Mouse (Mus musculus): ENCODE measurements at regions not wholly inside any gene's neighbourhood (a gene's known extent, or its start where the extent isn't known, plus 50 kb on each side); places are given as distances from the start of the nearest gene placed in this dataset.
A peak's percentile ranks its signal among the peaks of the same experiment; 100 is the strongest.

DNA sequence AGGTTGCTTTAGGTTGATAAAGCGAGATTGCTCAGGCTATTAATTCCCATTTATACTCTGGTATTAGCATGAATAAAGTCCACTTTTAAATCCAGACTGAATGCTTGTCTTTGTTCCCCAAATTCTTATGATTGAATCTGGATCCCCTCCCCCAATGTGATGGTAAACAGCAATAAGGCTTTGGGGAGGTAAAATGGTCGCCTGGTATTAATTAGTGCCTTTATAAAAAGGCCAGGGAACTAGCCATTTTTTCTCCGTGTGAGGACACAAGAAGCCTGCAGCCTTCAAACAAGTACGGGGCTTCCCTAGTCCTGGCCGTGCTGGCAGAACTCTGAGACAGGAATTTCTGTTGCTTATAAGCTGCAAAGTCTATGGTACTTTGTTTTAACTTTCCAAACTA, 81.1 kb upstream of the Igfbp7 start:
- H3K36me3 ChIP-seq, result no peaks in the 10 kb centered on the region
- no peak for DNase-seq (ENCODE audit: low spot score)
- peaks cover 18% of the 10 kb centered on the region for H3K4me1 ChIP-seq
- H3K4me3 ChIP-seq, result no peak overlapping the region
- H3K27me3 ChIP-seq (ENCODE audit: low read depth, poor library complexity, severe bottlenecking), result peaks cover 13% of the 10 kb centered on the region; the same call in 1 of the 2 replicates
- 82% methylated on average over 5 of the region's 5 CpGs for WGBS
- no peaks in the 10 kb centered on the region for H3K9me3 ChIP-seq (replicated peaks)
- no peak overlapping the region for H3K27ac ChIP-seq (replicated peaks)

DNA sequence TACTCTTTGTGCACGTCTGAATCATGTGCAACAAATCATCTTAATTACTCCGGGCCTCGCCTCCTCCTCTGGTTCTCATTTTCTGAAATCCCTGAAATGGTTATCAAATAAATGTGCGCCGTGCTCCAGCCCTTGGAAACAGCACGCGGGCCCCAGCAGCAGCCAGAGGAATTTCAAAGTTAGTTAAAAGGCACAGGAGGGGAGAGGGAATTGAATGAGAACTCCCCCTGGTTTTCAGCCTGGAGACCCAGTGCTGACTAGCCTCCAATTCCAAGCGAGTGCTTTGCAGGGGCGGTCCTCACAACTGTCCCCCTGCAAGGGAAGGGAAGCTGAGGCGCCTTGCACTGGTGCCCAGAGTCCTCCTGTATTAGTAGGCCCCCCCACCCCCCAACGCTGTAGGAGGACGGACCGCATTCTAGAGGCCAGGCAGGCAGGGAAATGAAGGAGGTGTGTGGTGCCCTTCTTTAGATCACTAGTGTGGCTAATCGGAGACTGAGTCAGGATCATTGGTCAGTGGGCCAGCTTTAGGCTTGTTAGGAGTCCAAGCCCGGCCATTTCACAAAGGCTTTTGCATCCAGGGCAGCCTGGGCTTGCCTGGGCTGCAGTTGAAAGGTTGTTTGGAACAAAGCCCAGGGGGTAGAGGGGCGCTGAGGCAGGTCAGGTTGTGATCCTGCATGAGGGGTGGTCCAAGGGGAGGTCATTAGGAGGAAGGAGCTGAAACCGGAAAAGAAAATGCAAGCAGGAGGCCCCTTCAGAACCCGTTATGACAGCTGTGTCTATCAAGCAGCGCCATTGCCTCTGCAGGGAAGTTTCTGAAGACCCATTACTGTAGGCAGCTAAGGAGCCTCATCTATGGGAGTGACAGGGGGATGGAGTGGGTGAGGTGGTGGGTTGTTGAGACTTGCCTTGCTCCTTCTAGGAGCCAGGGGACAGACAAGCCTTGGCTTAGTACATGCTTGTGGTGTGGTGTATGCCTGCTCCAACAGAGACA, 80.3 kb upstream of the Igfbp7 start:
- 14% methylated on average over 19 of the region's 19 CpGs for WGBS
- H3K36me3 ChIP-seq, result no peaks in the 10 kb centered on the region
- no peaks in the 10 kb centered on the region for H3K9me3 ChIP-seq (replicated peaks)
- peak overlapping the region; percentile 79 for H3K27ac ChIP-seq (replicated peaks)
- peaks cover 18% of the 10 kb centered on the region for H3K4me1 ChIP-seq
- DNase-seq (ENCODE audit: low spot score), result peak; percentile 48
- peaks cover 13% of the 10 kb centered on the region; the same call in 1 of the 2 replicates for H3K27me3 ChIP-seq (ENCODE audit: low read depth, poor library complexity, severe bottlenecking)
- peak overlapping the region; percentile 36 for H3K4me3 ChIP-seq

DNA sequence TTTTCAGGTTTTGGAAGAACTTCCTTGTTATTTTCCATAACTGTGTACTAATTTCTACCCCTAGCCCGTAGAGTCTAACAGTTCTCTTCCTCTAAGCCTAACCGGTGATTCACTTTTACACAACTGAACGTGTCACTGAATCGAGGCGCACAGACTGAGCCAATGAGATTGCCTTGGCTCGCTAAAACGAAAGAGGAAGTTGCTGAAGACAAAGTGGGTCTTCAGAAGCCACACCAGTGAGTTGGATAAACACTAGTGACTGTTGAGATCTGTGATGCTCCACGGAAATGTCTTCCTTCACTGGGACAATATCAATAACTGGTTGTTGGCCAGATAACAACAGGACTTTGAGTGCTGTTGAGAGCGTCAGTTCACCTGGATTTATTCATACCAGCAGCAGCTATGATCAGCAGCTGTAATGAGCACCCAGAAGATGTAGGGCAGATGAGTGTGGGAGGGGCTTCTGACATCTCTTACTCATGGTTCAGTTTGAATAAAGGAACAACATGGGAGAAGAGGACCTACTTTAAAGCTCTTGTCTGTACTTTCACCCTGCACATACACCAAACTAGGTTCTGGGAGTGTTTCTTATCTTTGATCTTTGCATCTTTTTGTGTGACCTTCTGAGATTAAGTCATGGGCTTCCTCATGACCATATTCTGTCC, 75.3 kb upstream of the Igfbp7 start:
- Histone ChIP-seq H3K27ac (replicated peaks) (no peak overlapping the region), H3K4me1 (peaks cover 10% of the 10 kb centered on the region), H3K9me3 (replicated peaks) (no peaks in the 10 kb centered on the region), H3K36me3 (no peaks in the 10 kb centered on the region), H3K27me3 (ENCODE audit: low read depth, poor library complexity, severe bottlenecking) (peaks cover 13% of the 10 kb centered on the region; the same call in 1 of the 2 replicates), H3K4me3 (no peak overlapping the region)
- WGBS, result 93% methylated on average over 9 of the region's 9 CpGs
- no peak for DNase-seq (ENCODE audit: low spot score)

DNA sequence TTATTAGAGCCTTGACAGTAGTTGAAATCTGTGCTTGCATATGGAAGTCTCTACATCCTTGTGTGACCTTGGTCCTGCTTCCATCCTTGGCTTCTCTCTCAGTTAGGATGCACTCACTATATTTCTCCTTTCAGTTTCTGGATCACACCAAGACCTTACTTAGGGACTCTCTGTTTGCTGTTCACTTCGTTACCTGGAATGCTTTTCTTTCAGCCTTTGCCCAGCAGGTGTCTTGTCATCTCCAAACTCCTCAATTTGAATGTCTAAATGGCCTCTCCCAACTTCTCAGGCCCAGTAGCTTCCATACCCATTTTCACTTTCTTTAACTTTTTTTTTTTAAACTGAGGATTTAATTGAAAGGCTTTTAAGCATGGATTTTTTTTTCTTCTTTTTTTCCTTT, 74.0 kb upstream of the Igfbp7 start:
- 42% methylated on average over 1 of the region's 1 CpGs for WGBS
- H3K4me3 ChIP-seq, result no peak overlapping the region
- no peak overlapping the region for H3K27ac ChIP-seq (replicated peaks)
- H3K4me1 ChIP-seq, result no peaks in the 10 kb centered on the region
- no peaks in the 10 kb centered on the region for H3K9me3 ChIP-seq (replicated peaks)
- no peaks in the 10 kb centered on the region for H3K36me3 ChIP-seq
- 0 out of 2 replicates have a peak, but pooled peaks cover 10% of the 10 kb centered on the region for H3K27me3 ChIP-seq (ENCODE audit: low read depth, poor library complexity, severe bottlenecking)
- no peak for DNase-seq (ENCODE audit: low spot score)

DNA sequence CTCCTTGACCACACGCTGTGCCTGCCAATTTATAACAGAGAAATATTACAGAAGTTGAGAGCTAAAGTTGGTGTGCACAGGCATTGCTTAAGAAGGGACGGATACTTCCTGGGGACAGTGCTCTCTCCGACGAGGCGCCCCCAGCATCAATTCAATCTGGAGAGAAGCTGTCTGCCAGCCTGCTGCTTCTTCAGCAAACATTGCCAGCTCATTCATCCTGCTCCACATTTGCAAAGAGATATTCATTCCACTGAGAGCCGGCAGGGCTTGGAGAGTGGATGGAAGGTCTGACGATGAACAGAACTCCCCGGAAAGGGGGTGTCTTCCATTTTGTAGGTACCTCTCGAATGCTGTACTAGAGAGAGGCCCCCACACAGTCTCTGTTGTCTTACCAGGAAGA, 70.0 kb upstream of the Igfbp7 start:
- Histone ChIP-seq H3K27me3 (ENCODE audit: low read depth, poor library complexity, severe bottlenecking) (no peaks in the 10 kb centered on the region), H3K4me1 (no peaks in the 10 kb centered on the region), H3K4me3 (no peak overlapping the region), H3K9me3 (replicated peaks) (no peaks in the 10 kb centered on the region), H3K27ac (replicated peaks) (no peak overlapping the region), H3K36me3 (no peaks in the 10 kb centered on the region)
- WGBS, result 84% methylated on average over 9 of the region's 9 CpGs
- DNase-seq (ENCODE audit: low spot score), result no peak

DNA sequence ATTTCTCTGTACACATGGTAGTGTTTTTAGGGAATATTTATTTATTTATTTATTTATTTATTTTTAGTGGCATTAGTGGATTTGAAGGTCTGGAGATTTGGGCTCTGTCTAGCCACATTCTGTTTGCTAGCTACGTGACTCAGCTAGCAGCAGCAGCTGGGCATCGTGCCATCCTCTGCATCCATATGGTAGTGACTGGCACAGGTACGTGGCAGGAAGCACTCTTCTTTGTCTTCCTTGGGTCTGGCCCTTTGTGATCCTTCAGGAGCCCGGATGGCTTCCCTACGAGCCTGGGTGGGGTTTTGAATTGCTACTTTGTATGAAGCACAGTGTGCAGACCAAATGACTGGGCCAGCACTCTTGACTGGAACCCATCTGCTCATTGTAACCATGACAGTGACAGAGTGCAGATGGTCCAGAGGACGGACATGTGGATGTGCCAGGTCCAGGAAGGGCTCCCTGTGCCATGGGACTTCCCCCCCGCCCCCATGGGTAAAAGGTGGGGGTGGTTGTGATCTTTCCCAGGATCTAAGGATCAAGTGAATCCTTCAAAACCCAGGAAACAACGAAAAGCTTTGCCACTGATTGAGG, 66.2 kb upstream of the Igfbp7 start:
- WGBS, result 89% methylated on average over 8 of the region's 8 CpGs
- no peaks in the 10 kb centered on the region for H3K4me1 ChIP-seq
- H3K9me3 ChIP-seq (replicated peaks), result no peaks in the 10 kb centered on the region
- no peaks in the 10 kb centered on the region for H3K36me3 ChIP-seq
- H3K27ac ChIP-seq (replicated peaks), result no peak overlapping the region
- H3K4me3 ChIP-seq, result no peak overlapping the region
- no peak for DNase-seq (ENCODE audit: low spot score)
- H3K27me3 ChIP-seq (ENCODE audit: low read depth, poor library complexity, severe bottlenecking), result no peaks in the 10 kb centered on the region

DNA sequence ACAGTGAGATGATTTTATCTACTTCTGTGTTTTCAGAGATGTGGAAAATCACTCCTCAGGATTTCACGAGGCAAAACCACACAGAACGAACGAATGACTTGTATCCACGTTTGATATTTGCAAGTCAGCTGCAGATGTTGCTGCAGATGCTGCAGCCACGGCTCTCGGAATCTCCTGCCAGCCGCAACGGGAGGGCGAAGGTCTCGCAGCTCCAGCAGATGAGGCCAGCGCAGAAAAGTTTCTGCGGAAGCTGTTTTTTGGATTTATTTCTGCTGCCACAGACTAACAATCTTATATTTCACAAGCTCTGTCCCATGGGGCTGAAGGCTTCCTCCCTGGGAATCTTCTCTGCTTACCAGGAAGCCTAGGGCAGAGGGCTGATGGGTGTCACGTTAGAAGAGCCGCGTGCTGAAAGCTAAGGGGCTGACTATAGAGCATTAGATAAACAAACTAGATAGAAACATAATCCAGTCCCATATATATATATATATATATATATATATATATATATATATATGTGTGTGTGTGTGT, 61.5 kb upstream of the Igfbp7 start:
- Histone ChIP-seq H3K27me3 (ENCODE audit: low read depth, poor library complexity, severe bottlenecking) (no peaks in the 10 kb centered on the region), H3K4me3 (no peak overlapping the region), H3K4me1 (no peaks in the 10 kb centered on the region), H3K9me3 (replicated peaks) (no peaks in the 10 kb centered on the region), H3K36me3 (no peaks in the 10 kb centered on the region), H3K27ac (replicated peaks) (no peak overlapping the region)
- no peak for DNase-seq (ENCODE audit: low spot score)
- 94% methylated on average over 15 of the region's 15 CpGs for WGBS

DNA sequence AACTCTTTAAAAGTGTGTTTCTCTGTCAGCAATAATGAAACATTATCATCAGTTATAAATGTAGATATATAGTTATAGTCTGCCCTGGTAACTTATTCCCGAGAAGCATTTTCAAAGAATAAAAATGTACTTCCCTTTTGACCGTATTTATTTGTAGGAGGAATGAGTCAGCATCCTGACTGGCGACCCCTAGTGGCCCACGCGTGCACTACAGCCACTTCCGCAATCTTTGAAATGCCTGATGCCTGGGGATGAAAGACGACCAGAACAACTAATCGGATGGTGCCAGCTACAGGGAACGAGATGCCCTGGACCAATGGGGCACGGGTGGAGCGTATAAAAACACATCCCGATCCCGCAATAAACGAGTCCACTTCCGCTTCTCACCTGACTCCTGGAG, 60.6 kb upstream of the Igfbp7 start:
- Histone ChIP-seq H3K27me3 (ENCODE audit: low read depth, poor library complexity, severe bottlenecking) (no peaks in the 10 kb centered on the region), H3K4me3 (no peak overlapping the region), H3K4me1 (no peaks in the 10 kb centered on the region), H3K36me3 (no peaks in the 10 kb centered on the region), H3K27ac (replicated peaks) (no peak overlapping the region), H3K9me3 (replicated peaks) (no peaks in the 10 kb centered on the region)
- 66% methylated on average over 15 of the region's 15 CpGs for WGBS
- DNase-seq (ENCODE audit: low spot score), result peak; percentile 48

DNA sequence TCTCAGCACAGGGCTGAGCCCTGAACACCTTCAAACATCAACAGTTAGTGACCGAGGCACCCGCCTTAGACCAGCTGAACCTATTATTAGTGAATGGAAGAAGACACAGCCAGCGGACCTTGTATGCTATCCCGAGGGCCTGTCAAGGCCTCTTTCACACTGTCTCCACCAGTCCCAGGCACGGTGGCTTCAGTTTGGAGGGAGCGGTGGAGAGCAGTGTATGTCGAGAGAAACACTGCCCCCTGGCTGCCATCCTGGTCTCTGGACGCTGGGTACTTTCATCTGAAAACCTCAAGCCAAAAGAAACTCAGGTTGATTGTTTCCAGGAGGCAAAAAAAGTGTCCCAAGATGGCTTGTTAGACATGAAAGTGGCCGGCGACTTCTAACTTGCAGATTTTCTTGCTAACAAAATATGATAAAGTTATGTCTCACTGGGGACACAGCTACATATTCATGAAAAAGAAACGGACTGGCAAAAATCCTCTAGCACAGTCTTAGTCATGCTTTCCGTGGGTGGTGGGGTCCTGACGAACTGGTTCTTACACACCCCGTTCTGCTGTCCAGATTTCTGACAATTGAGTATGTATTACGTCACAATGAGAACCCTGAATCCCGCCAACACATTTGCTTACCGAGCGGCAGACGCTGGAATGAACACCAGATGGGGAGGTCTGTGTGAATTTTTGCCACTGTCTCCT, 57.2 kb upstream of the Igfbp7 start:
- WGBS, result 61% methylated on average over 19 of the region's 19 CpGs
- Histone ChIP-seq H3K9me3 (replicated peaks) (0 out of 2 replicates have a peak, but pooled peaks cover 3% of the 10 kb centered on the region), H3K27me3 (ENCODE audit: low read depth, poor library complexity, severe bottlenecking) (no peaks in the 10 kb centered on the region), H3K4me1 (peaks cover 5% of the 10 kb centered on the region; the same call in 1 of the 2 replicates), H3K4me3 (no peak overlapping the region), H3K27ac (replicated peaks) (no peak overlapping the region), H3K36me3 (no peaks in the 10 kb centered on the region)
- peak; percentile 48 for DNase-seq (ENCODE audit: low spot score)

DNA sequence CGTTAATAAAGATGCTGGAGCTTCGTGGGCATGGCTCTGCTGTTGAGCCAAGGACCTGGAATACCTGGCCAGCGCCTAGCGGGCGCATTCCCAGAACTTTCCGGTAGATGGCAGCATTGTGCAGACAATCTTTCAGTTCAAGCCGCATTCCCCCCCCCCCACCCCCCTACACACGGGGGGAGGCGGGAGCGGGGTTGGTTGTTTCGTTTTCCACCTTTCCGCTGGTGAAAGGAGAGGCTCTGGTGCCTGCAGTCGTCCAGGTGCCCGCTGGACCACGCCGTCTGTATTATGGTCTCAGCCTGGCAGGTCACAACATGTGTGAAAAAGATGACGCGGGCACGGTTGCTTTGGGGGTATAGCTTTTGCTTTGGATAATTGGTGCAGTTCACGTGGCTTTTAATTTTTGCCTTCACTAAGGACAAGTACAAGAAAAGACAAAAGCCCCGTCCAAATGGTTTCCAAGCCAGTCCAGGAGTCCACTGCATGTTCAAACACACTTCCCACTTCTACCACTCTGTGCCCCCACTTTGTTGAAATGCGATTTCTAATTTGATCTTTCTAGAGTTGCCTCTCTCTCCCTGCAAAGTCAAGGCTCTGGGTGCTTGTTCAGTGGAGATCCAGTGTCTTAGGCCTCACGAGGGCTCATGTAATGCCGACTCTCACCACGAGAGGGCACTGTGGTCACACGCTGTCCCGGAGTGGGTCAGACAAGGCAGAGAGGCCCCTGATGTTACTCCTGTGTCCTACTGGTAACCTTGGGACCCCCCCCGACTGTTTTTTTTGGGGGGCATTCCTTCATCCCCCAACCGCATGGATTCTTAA, 52.3 kb upstream of the Igfbp7 start:
- peaks cover 4% of the 10 kb centered on the region; the same call in 1 of the 2 replicates for H3K27me3 ChIP-seq (ENCODE audit: low read depth, poor library complexity, severe bottlenecking)
- peak; percentile 93 for DNase-seq (ENCODE audit: low spot score)
- H3K9me3 ChIP-seq (replicated peaks), result 0 out of 2 replicates have a peak, but pooled peaks cover 3% of the 10 kb centered on the region
- peak overlapping the region; percentile 80 for H3K27ac ChIP-seq (replicated peaks)
- WGBS, result under 1% methylated on average over 29 of the region's 29 CpGs
- H3K36me3 ChIP-seq, result no peaks in the 10 kb centered on the region
- H3K4me1 ChIP-seq, result peaks cover 6% of the 10 kb centered on the region; the same call in 1 of the 2 replicates
- peak overlapping the region; percentile 64 for H3K4me3 ChIP-seq
